Mouse (Mus musculus) NIH3T3 (cell line): ENCODE measurements around the gene Ints5.
"Not testable (repeated sequence)": the region's sequence is repeated elsewhere in the genome, so short reads cannot be mapped to it uniquely, and the experiment has no call there.

Experiments used
- DNase-seq: peaks from one replicate; pipeline ENCODE4 v3.0.0-alpha.2; 2012; ENCODE audit warnings: low read depth

The Ints5 gene

GRCm38 (mm10) chr19:8887585-8888463 lies 5.0 kb upstream of the Ints5 start:
- DNase-seq: peak; percentile 40

- peak; percentile 99 for DNase-seq
Observed at GRCm38 (mm10) chr19:8888511-8889385, 4.1 kb upstream of the Ints5 start, which contains the start of the genes 1810009A15Rik and Gm49416. Gene 1810009A15Rik, plus strand, starts transcription at chr19:8888853. Gene Gm49416, plus strand, starts transcription at chr19:8888926.

GRCm38 (mm10) chr19:8895397-8895960 lies 2.7 kb downstream of the Ints5 start:
- no peak for DNase-seq

GRCm38 (mm10) chr19:8896231-8896630 lies 3.4 kb downstream of the Ints5 start:
- not testable (repeated sequence) for DNase-seq

GRCm38 (mm10) chr19:8897211-8897864 lies 4.5 kb downstream of the Ints5 start:
- DNase-seq: peak; percentile 77

- DNase-seq: peak; percentile 99
Observed at GRCm38 (mm10) chr19:8897865-8898495, 5.2 kb downstream of the Ints5 start, which contains the start of gene Ganab. Gene Ganab, plus strand, starts transcription at chr19:8898071.

GRCm38 (mm10) chr19:8898576-8898975 lies 5.8 kb downstream of the Ints5 start:
- DNase-seq: peak; percentile 66

GRCm38 (mm10) chr19:8899079-8899478 lies 6.3 kb downstream of the Ints5 start:
- peak; percentile 45 for DNase-seq

GRCm38 (mm10) chr19:8903412-8903811 lies 10.6 kb downstream of the Ints5 start:
- DNase-seq: no peak

- DNase-seq: no peak
Observed at GRCm38 (mm10) chr19:8908531-8908930, 15.7 kb downstream of the Ints5 start.

- no peak for DNase-seq
Observed at GRCm38 (mm10) chr19:8911810-8912209, 19.0 kb downstream of the Ints5 start.

GRCm38 (mm10) chr19:8914212-8914611 lies 21.4 kb downstream of the Ints5 start:
- DNase-seq: no peak

- DNase-seq: no peak
Observed at GRCm38 (mm10) chr19:8919000-8919399, 26.2 kb downstream of the Ints5 start.

GRCm38 (mm10) chr19:8919684-8920072 lies 26.9 kb downstream of the Ints5 start:
- peak; percentile 25 for DNase-seq

GRCm38 (mm10) chr19:8920073-8920736 lies 27.4 kb downstream of the Ints5 start, which contains the start of gene B3gat3:
Gene B3gat3, plus strand, starts transcription at chr19:8920374.
- DNase-seq: peak; percentile 97

- DNase-seq: peak; percentile 81
Observed at GRCm38 (mm10) chr19:8920836-8921291, 28.1 kb downstream of the Ints5 start.

GRCm38 (mm10) chr19:8921741-8922140 lies 28.9 kb downstream of the Ints5 start:
- no peak for DNase-seq

GRCm38 (mm10) chr19:8926766-8927165 lies 34.0 kb downstream of the Ints5 start:
- no peak for DNase-seq

- DNase-seq: no peak
Observed at GRCm38 (mm10) chr19:8927891-8928525, 35.2 kb downstream of the Ints5 start.

- DNase-seq: no peak
Observed at GRCm38 (mm10) chr19:8928689-8929223, 36.0 kb downstream of the Ints5 start.
